Mouse (Mus musculus): ENCODE measurements at regions not wholly inside any gene's neighbourhood (a gene's known extent, or its start where the extent isn't known, plus 50 kb on each side); places are given as distances from the start of the nearest gene placed in this dataset.

DNA sequence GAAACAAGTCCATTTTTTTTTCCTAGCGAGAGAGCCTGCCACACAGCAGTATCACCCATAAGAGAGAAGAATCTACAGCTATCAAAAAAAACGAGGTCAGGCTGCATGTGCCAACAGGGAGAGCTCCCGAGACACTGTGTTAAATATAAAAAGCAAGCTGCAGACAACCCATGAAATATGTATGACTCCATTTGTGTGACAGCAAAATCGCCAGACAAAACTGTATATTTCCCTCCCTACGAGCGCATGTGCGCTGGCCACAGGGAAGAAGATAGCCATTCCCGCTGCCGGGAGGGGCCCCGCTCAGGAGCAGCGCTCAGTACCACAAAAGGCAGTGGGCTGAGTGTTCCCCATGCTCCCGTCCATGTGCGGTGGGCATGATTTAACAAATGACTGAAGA is 93.3 kb upstream of the A530016L24Rik start:
- DNase-seq, result no peak

DNA sequence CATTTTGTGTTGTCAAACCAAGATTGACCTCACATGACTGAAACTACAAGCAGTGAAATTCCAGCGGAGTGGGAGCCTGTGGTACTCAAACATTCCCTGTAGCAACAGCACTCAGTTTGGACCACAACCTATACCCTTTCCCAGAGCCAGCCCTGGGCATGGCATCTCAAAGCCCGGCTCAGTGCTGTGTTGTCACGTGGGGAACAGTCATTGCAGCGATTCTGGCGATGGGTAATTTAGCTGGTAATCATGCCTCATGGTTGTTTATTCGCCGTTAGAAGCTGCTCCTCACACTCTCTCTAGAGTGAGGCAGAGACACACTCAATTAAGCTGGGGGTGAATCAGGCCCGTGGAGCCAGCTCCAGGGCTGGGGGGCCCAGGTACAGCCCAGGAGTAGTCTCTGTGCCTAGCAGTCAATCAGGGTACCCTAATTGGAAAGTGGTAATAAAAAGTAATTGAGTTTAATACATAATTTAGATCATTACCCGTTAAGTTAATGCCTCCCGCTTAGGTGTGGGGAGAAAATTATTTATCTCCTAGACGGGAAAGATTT is 85.5 kb upstream of the A530016L24Rik start:
- no peak for DNase-seq

DNA sequence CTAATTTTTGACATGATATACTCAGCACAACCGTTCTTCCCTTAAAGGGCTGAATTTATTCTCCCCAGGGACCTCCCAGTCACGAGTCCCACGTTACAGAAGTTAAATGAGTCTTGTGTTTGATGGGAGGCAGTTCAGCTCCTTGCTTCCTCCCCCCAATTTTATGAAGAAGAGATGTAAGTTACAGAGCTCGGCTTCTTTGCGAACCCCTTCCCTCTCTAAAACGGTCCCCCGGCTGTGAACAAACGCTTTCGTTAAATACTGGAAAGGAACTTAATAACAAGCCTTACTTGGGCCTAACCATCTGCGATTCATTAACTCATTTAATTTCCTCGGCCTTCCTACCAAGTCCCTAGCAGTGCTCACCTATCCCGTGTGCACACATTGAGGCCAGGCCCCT is 84.9 kb upstream of the A530016L24Rik start:
- no peak for DNase-seq

DNA sequence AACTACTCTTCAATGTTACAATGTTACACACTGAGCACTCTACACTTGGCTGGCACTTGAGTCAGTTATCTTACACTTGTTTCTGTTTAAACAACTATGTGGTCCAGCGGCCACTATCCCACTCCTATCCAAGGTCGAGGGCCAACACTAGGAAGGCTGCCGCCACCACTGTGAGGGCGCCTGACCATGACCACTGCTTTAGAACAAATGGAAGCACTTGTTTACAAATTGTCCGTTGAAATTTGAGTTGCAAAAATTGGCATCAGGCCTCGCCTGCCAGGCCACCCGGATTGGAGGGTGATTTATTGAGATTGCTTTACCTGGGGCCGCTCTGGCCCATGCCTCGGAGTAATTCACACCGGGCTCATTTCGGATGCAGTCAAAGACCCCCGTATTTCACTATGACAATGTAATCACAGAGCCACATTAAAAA is 83.5 kb upstream of the A530016L24Rik start:
- no peak for DNase-seq

DNA sequence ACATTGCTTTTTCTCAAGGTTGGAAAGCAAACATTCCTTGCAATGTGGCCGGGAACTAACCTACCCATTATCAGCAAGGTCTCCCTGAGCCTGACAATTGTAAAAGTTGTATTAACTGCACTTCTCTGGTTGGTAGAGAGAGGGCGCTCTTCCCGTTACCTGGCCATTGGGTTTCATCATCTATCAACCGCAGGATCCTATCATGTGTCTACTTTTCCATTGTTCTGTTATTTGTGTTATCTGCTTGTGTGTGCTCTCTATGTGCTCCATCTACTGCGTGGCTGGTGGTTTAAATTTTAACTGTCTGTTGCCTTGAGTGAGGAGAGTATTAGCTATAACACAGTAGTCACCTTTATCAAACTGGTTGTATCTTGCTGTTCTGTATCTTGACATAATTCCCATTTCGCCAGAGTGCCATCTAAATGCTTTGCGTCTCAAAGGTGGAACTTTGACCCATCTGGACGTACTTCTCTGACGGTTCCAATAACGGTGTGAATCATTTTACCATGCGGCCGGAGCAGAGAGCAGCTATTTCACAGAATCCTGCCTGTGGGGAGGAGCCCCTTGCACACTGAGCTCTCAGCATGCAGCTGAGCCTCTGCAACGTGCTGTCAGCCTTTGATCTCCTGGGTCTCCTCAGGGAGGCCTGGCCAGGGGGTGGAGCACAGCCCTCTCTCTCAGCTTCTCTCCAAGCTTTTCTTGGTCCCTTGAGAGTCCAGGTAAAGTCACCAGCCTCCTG is 77.5 kb upstream of the A530016L24Rik start:
- DNase-seq, result no peak

DNA sequence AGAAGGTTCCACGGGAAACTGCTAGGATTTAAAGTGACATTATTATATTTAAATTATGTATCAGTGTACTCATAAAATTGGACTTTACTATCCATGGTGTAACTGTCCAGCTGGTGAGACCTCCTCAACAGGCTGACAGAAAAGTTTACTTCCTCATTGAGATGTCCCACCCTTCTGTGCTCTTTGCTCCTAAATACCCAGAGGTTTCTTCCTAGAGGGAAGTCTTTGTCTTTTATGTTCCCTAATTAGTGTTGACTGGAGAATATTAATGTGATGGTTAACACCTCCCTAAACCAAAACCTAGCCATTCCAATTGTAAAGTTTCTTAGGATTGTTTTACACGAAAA is 76.9 kb upstream of the A530016L24Rik start:
- no peak for DNase-seq

DNA sequence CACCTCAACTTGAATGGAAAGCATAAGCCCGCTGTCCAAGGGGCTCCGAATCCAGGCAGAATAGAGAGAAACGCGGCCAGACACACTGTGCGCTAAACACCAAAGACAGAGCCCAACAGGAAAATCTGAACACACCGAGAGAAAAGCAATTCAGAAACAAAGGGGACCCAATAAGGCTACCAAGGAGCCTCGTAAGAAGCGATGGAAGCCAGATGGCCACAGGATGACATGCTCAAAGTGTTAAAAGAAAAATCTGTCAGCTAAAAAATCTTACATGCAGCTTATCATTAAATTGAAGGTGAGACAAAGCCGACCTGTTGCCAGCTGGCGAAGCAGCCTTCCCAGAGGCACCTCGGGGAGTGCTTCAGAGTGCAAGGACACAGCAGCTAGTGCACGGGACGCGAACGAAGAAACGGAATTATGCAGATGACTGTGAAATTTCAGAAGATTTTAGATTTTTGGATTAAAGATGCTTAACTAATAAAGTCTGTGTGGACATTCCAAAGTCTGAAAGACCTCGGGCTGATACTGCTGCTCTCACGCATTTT is 73.2 kb upstream of the A530016L24Rik start:
- no peak for DNase-seq

DNA sequence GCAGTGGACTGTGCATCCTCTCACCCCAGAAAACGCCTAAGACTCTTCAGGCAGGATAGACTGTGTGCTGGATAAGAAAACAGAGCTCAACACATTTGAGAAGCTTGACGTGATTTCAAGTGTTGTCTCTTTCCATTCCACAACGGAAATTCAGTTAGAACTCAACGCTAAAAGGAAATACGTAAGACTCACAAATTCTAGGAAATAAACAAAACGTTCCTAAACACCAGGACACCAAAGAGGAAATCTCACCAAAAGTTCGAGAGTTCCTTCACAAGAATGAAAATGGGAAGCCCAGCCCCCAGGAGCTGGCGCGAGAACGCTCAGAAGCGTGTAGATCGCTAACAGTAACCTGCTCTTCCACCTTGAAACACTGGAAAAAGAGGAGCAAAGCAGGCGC is 72.7 kb upstream of the A530016L24Rik start:
- no peak for DNase-seq

DNA sequence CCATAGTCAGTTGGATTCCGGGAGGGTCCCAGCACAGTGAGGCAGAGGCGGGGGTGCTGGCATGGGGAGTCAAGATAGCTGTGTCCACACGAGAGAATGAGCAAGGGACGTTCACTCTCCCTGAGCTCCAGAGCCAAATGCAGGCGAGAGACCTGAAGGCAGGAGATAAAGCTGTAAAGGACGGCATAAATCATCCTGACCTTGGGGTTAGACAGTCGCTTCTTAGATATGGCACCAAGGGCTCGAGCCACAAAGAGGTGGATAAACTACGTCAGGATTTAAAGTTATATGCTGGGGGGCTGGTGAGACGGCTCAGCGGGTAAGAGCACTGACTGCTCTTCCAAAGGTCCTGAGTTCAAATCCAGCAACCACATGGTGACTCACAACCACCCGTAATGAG is 70.6 kb upstream of the A530016L24Rik start:
- no peak for DNase-seq

DNA sequence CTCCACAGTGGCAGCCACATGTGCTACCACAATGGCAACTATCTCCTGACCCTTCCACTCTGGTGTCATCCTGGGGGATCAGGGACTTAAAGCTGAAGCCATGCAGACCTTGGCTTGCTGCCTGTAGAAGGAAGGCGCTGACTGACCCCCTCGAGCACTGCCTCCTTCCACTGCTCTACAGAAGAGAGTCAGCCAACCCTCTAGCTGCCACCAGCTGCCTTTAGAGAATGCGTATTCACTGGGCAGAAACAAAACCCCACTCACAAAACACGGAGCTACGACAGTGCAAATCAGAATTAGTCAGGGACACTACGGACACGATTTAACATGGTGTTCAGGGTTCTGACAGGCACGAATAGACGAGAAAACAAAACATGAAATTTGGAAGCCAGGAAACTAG is 67.1 kb upstream of the A530016L24Rik start:
- DNase-seq, result no peak

DNA sequence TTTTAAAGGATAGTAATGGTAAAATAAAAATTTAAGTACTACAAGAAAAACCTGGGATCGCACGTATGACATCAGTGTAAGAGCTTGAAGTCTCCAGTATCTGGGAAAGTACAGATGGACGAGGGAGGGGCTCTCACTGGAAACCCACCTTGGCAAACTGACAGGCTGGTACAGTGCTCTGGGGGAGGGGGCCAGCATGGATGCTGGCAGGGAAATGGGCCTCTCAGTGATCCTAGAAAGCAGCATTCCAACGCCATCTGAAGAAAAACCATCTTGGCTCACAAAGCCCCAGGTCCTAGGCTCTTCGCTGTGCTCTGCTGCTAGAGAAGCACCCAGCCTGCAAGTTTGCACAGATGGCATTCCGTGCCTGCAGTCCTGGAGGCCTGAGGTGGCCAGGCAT is 65.1 kb upstream of the A530016L24Rik start:
- DNase-seq, result no peak

DNA sequence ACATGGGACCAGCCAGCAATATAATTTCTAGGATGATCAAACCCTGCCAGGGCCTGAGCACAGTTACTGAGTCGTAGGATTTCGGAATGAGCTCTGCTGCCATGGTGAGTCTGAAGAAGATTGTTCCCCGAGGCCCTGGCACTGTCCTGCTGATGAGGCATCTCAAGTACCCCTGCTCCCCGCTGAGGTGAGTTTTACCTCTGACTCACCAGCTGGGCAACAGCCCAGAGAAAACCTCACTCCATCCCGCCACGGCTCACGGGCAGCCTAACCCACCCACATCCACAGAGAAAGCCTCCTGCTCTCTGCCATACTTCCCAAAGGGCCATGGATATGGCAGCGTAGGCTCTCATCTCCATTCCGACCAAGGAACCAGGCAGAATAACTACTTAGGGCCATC is 62.6 kb upstream of the A530016L24Rik start:
- DNase-seq, result no peak

DNA sequence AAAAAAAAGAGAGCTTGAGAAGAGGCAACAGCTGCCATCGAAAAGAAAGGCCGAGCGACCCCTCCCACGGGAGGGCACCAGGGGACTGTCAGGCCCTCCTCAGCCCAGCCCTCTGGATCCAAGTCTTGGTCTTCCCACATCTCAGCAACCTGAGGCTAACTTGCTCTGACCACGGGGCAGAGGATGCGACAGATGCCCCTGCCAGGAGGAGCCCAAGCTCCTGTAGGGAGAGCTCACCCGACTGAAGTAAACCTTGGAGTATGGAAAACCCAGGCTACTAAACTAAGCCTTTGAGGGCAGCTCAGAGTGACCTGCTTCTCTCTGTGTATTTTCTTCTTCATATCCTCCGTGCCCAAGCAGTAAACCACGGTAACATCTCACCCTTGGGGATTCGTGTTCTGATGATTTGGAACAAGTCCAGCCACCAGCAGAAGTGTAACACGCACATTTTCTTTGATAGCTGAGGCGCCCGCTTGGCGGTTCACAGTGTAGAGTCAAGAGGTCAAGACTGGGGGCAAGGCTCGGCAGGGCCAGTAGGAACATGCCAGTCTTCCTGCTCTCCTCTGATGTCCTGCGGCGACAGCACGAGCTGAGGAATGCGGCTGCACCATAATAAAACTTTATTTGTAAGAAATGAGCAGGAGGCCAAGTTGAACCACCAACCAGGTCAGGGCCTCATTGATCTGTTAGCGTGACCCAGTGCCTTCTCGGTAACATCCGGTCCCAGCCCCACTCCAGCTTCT is 59.0 kb upstream of the A530016L24Rik start:
- DNase-seq, result no peak

DNA sequence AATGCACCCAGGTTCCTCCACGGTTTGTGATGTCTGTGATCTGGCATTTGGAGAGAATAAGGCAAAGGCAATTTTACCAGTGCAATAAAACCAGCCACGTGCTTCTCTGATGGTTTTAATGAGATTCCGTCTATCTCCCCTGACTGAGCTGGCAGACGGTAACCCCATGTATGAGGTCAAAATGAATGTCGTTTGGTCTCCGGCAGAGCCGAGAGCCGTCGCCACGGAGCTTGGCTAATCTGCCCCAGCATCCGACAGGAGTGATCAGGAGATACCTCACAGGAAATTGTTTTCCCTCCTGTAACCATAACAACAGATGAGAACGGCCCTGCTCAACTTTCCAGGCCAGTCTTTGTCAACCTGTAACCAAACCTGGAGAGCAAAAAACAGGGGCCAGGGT is 55.9 kb upstream of the A530016L24Rik start:
- no peak for DNase-seq

DNA sequence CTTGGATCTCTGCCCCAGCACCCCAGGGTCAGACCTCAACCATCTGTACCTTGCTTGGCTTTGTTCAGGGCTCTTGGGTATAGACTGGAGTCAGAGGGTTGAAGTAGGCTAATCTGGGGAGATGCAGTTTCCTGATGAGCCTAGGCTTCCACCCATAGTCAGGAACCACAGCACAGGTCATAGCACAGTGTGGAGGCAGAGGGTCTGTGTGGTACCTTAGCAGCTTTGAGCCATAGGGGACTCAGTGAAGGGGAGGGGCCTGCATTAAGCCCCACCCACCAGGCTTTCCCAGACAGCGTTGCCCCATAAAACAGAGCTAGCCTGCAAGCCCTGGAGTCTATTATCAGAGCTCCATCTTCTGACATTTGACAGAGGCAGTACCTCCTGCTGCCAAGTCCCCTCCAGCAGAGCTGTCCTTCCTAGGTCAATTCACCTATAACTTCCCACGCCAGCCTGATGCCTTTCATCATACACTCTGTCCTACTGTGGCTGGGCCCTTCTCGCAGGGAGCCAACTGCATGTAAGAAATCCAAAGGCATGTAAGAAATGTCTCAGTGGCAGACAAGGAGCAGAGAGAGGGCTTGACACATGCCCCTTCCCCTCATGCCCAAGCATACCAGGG is 54.5 kb upstream of the A530016L24Rik start:
- DNase-seq, result no peak

DNA sequence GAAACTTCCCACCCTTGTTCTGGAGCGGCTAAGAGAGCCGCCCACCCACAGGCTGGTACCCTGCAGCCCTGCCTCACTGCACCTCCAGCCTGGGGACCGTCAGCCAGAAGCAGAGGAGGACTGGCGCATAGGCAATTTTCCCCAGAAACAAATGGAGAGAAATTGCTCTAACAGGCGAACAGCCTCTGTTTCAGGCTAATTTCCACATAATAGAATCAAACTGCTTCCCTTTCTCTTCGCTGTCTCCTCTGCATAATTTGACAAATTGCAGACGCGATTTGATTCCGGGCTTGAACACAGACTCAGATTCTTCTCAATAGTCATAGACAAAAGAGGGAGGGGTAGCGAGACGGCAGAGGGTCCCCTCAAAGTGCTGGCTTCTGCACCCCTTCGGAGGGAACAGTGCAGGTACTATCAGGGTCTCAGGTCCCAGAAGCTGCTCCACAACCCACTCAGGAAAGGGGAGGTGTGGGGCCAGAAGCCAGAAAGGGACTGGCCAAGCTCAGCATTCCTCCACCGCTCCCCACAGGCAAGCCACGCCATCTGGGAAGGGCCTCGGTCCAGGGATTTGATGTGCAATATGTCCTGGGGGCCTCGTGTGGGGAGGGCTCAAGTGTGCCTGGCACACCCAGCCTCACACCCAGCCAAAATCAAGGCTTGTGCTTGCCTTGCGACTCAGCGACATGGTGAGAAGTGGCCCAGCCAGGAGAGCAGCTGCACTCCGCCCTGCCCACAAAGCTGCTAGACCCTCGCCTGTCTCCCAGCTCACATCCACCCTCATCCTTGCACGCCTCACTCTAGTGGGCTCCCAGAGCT is 53.7 kb upstream of the A530016L24Rik start:
- DNase-seq, result no peak

DNA sequence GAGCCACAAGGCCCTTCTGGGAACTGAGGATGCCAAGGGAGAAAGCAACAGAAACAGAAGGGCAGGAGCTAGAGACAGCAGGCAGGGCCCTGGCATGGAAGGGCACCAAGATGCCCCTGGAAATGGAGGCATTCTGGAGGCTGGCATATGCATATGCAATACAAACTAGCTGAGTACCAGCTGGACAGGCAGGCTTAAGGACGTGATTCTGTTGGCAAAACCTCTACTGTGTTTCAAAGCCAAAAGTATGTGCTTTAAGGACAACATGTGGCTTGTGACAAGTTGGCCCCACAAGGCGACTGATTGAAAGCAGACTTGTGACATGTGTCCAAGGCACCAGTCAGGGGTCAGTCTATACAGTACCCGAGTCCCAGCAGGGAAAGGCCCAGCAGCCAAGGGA is 52.2 kb upstream of the A530016L24Rik start:
- DNase-seq, result no peak

DNA sequence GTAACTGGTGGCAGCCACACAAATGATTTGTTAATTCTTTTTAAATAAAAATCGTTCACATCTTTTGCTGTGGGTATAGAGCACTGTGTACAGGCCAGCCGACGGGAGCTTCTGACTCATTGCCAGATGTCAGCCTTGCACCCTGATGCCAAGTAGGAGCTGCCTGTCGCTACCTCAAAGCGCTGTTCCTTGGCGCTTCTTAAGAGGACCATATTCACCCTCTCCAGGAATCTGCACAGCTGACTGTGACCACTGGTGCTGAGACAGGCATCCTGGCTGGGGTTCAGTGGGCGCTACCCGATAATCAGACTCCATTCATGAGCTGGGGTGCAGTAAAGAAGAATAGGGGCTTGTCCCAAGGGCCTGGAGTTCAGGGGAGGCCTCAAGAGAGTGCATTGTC is 51.0 kb upstream of the A530016L24Rik start:
- no peak for DNase-seq
